Mouse (Mus musculus): ENCODE results near the gene Col19a1.

- TF ChIP-seq POLR2A (IDR thresholded peaks at IDR 0.05; ENCODE audit: borderline replicate concordance, insufficient read depth, low read length) (no peak), CTCF (IDR thresholded peaks at IDR 0.05; ENCODE audit: borderline replicate concordance, insufficient read depth, low read depth, low read length) (no peak)
These were observed 294.8 kb downstream of the Col19a1 start for GRCm38 (mm10) chr1:24292515-24292914.
